Mouse (Mus musculus) urinary bladder, postnatal 14 days (tissue): ENCODE data around the gene Emilin1.

ENCODE experiments used
- DNase-seq: peaks from one replicate; pipeline ENCODE4 v3.0.0; 2021; ENCODE audit warnings: low spot score

Emilin1 gene

GRCm38 (mm10) chr5:30960814-30961213 is 47.6 kb downstream of the Emilin1 start:
- DNase-seq = no peak

- no peak for DNase-seq
These were observed 48.6 kb downstream of the Emilin1 start for GRCm38 (mm10) chr5:30961545-30962505.

- DNase-seq = no peak
These were observed 50.7 kb downstream of the Emilin1 start for GRCm38 (mm10) chr5:30963916-30964315.

- DNase-seq = no peak
These were observed 53.0 kb downstream of the Emilin1 start for GRCm38 (mm10) chr5:30966189-30966588.

- DNase-seq = peak; percentile 73
These were observed 55.2 kb downstream of the Emilin1 start, which contains the start of gene Tcf23 for GRCm38 (mm10) chr5:30968416-30968815. Gene Tcf23 (plus strand): TSS chr5:30968662.

- no peak for DNase-seq
These were observed 56.2 kb downstream of the Emilin1 start for GRCm38 (mm10) chr5:30969440-30969839.
